Mouse (Mus musculus) layer of hippocampus, postnatal 14 days (tissue): ENCODE measurements around the gene Adad2. TPM values are rescaled to one million over a fixed set of nuclear protein-coding genes. Genes with fewer than 3 reads are reported as not detected.

ENCODE experiments used
- DNase-seq, 2 experiments: peaks; one replicate each; pipeline ENCODE4 v3.0.0; 2021 to 2022; ENCODE audit warnings: low spot score in 2 of 2, mixed read lengths in 1 of 2
- long read RNA-seq, 2 experiments: library from polyadenylated mRNA; stranded (forward); transcript quantifications; one replicate each; pipeline ENCODE4 v2.0.0; 2021
- total RNA-seq, 2 experiments: library from RNA; stranded (reverse); gene quantifications; 2 replicates each; pipeline ENCODE4 v1.2.3; 2021

Gene Adad2
- under 1 TPM in 1 of 2 experiments, not detected in 1; 0.16 TPM for total RNA-seq
- long read RNA-seq, experiment 1, result 0 reads
- long read RNA-seq, experiment 2, partial matches to known transcripts, result 0 of 1 reads
- long read RNA-seq, experiment 2, other reads (novel, unspliced or antisense), result 1 of 1 reads

DNA sequence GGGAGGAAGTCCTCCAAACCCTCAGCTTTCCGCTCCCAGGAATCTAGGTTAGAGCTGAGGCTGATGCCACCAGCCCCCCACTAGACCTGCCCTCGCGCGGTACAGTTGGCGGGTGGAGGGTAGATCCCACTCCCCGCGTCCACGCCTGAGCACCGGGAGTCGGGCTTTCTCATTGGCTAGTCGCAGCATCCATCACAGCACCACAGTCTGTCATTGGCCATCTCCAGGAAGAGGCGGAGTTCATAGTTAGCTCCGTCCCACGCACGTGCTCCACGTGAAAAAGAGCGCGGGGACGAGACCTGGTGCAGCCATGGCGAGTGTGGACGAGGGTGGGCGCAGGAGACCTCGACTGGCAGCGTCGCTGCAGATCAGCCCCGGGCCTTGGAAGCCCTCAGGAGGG, at the start of gene Adad2:
TSS of gene Adad2 (plus strand) at position 277 of the 400 bp plus-strand sequence.
- no peak for DNase-seq

DNA sequence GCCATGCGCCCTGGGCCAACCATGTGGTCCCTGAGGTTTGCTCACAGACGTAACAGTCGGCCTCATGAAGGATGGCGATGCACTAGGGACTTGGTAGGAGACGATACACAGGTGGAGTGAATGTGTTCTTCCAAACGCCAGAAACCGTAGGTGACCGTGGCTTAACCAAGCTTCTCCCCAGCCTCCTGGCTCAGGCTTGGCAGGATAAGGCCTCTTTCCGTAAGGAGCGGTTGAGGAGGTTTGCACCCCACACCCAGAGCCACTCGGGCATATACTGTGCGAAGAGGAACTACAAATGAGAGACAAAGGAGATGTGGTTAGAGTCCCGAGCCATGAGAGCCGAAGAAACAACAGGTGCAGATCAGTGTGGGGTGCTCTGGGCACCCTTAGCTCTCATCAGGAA, 48.7 kb upstream of the Adad2 start:
- no peak for DNase-seq

DNA sequence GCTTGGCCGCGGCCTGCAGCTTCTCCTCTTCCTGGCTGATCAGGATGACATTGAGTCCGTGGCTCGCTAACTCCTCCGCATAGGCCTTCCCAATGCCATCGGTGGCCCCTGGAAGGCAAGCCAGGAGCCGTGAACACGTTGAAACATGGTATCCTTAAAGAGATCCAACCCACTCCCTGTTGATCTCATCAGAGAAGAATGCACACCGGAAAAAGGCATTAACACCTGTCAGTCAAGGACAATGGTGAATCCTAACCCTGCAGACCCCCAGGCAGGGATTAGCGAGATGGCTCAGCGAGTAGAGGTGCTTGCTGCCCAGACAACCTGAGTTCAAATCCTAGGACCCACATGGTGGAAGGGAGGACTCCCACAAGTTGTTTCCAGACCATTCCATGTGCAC, 46.2 kb upstream of the Adad2 start:
- no peak for DNase-seq

DNA sequence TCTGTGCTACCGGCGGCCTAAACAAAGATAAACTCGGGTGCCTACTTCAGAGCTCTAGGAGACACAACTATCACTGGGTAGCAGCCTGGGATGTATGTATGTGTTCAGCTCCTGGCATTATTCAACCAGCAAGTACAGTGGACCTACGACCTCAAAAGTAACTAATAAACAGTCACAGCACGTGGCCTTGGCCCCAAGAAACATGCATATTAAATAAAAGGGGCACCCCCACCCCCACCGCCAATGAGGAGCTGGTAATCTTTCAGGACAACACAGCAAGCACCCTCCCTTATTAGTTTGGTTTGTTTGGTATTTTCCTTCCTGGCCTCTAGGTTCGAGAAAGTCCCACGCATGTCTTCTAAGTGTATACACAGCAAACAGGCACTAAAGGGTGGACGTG, 44.3 kb upstream of the Adad2 start:
- no peak for DNase-seq

- DNase-seq, result no peak
Measured at GRCm38 (mm10) chr8:119568951-119569350, 43.6 kb upstream of the Adad2 start.

DNA sequence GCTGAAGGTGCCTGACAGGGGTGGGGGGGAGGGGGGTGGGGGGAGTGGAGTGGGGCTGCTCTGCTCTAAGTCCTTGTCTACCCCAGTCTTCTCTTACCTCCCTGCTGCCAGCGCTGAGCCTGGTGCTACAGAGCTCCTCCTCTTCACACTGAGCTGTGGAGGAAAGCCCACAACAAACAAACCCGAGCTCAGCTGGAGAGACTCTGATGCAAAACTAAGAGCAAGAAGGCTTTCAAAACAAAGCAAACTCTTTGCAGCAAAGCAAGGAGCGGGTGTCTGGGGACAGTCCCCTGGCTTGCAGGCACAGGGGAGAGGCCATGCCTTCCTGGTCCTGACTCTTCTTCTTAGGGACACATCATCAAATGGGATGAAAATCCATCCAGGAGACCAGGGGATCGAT, 42.7 kb upstream of the Adad2 start:
- no peak for DNase-seq

DNA sequence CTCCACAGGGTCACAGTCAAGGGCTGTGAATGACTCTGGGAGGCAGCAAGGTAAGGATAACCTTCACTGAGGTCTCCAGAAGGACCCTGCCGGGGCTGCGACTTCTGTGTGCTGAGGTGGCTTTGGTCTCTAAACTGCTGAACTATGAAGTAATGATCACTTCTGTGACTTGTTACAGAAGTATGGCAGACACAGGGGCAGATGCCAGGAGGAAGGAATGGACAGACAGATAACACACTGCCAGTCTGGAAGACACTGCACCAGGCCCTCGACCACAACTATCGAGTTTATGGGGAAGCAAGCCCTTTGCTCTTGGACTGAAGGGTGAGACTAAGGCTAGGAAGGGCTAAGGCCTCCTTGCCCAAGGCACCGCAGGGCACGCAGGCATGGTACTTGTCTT, 41.4 kb upstream of the Adad2 start:
- no peak for DNase-seq

GRCm38 (mm10) chr8:119572411-119572810, 40.1 kb upstream of the Adad2 start:
- DNase-seq, result no peak

GRCm38 (mm10) chr8:119574437-119575365, 37.8 kb upstream of the Adad2 start, which contains the start of the genes Hsdl1 and Dnaaf1:
Hsdl1 (minus strand) TSS chr8:119575183.
Dnaaf1 (plus strand) TSS chr8:119575235.
- DNase-seq, result peak; percentile 94 to 95

DNA sequence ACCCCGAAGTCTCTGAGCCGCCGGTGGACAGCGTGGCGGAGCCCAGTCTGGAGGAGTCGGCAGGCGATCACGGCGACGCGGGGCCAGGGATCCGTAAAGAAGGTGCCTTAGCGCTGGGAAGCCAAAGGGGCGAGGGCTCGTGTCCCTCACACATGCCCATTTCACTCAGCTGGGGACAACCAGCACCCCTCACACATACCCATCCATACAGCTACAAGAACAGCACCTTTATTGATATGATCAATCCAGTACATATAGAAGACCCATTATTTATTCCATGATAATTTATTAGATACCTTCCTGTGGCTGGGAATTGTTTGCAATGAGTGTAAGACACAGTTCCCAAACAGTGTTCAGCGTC, 37.2 kb upstream of the Adad2 start:
- DNase-seq, result no peak

DNA sequence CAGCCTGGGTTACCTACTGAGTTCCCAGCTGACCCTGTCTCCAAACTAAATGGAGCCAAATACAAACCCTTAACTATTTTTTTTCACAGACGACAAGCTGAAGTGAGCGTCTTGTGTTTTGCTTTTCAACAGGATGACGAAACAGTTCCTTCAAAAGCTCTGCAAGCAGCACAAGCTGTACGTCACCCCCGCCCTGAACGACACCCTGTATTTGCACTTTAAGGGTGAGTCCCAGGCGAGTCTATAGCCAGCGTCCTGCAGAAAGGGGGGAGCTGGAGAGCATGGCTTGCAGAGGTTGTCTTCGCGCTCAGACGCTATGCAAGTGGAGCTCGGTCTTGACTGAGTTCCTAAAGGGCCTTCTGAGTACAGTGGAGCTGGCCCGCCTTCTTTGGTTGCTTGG, 33.5 kb upstream of the Adad2 start:
- DNase-seq, result no peak

DNA sequence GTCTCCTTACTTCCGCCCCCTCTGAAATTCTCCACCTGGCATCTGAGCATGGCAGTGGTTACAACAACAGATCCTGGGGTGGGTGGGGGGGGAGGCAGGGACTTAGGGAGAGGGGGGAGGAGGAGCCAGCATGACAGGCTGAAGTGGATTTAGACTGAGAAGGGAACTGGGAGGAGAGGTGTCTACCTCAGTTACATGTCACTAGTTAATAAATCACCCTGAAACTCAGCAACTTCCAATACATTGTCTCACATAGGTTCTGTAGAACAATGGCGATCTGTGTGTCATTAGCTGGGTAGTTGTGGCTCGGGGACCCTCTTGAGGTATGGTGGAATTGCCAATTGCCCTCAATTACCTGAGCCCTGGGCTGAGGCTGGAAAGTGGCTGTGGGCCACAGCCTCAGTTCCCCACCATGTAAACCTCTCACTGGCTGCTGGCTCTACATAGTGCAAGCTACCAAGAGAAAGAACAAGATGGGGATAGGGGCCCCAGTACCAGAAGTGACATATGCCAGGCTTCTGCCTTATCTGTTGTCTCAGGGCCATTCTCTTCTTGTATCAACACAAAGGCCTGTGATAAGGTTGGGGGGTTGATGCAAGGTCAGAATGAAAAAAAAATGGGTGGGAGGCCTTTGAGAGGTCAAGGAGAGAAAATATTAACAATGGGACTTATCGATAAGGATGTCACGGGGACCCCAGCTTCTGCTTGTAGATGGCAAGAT, 31.9 kb upstream of the Adad2 start:
- no peak for DNase-seq

- DNase-seq, result no peak
Measured at GRCm38 (mm10) chr8:119585901-119586300, 26.6 kb upstream of the Adad2 start.

GRCm38 (mm10) chr8:119588321-119588720, 24.2 kb upstream of the Adad2 start:
- DNase-seq, result no peak

DNA sequence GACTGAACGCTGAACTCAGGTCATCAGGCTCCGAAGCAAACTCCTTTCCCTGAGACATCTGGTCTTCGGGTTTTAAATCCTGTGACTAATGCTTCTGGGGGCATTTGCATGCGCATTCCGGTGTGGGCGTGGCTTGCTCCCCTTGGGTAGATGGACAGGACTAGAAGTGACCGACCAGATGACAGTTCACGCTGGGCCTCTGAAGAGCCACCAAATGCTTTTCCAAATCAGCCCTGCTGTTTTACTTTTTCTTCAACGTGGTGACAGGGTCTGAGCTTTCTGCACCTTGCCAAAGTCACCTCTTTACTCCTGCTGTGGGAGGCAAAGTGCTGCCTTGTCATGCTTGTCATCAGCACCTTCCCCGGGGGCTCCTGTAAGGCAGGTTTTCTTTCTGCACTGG, 23.7 kb upstream of the Adad2 start:
- no peak for DNase-seq

GRCm38 (mm10) chr8:119590348-119590747, 22.2 kb upstream of the Adad2 start:
- DNase-seq, result no peak

DNA sequence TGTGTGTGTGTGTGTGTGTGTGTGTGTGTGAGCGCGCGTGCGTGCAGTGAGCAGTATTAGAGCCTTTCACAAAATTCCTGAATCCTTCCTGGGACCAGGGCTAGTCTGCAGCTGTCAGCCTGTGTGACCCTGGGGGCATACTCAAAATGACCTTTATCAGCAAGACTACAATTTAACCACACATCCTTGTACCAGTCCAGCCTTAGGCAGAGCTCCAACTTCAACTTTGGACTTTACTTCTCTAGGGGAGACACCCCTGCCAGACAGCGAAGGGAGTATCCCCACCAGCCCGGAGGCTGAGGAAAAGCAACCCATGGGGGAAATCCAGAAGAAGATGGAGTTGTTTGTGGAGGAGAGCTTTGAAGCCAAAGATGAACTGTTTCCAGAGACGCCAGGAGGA, 21.1 kb upstream of the Adad2 start:
- no peak for DNase-seq

GRCm38 (mm10) chr8:119603771-119604170, 8.8 kb upstream of the Adad2 start:
- no peak for DNase-seq

GRCm38 (mm10) chr8:119604398-119604803, 8.1 kb upstream of the Adad2 start:
- no peak for DNase-seq

DNA sequence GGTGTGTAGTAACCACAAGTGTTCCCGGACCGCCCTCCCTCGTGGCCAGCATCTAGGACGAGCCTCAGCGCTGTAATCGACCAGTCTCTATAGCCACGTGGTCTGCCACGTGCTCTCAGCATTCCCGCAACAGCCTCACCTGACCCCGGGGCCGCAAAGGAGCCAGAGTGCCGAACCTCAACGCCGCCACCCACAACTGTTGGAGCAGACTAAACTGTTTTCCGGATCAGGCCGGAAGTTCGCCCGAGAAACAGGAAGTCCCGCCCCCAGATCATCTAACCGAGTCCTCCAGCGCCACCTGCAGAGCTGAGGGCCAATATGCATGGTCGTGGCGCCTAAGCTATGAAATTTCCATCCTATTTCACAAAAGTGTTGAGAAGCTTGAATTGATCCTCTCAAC, 7.6 kb upstream of the Adad2 start, which contains the start of gene Taf1c:
TSS of gene Taf1c (minus strand) at position 227 of the 400 bp plus-strand sequence.
- peak; percentile 88 to 95 for DNase-seq

- DNase-seq, result no peak
Measured at GRCm38 (mm10) chr8:119606224-119606623, 6.3 kb upstream of the Adad2 start.

- no peak for DNase-seq
Measured at GRCm38 (mm10) chr8:119615096-119615495, 2.5 kb downstream of the Adad2 start.
